Comparison of ENCODE assay signal across 20 mouse cellular contexts in the genomic region with DNA sequence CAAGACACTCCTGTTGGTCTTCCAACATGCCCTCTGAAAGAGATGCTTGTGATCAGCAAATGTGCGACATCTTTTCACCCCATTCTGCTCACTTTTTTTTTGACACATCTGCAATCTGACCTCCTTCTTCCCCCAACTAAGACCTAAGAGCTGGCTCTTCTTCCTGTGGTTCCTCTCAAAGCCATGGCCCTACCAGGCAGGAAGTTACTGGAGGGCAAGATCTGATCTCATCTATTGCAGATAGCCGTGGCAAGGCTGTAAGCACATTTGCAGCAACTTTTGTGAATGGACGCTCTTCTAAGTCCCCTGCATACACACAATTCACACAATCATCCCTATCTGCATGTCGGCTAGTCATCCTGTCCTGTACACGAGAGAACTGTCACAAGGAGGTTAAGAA.
"Had no signal": no experiment of that assay in that cellular context is flagged by ENCODE, and none has a peak within 500 bp of the region (broad histone marks: within the 10 kb centered on the region; RNA-seq: fewer than 3 reads in every experiment).

No protein-coding gene starts in this region.

- H3K4me3 ChIP-seq: kidney, embryonic 15.5 days; limb, embryonic 12.5 days; limb, embryonic 15.5 days; midbrain, embryonic 15.5 days; neural tube, embryonic 13.5 days had no signal

- H3K27me3 ChIP-seq: kidney, embryonic 15.5 days; limb, embryonic 12.5 days; limb, embryonic 15.5 days; midbrain, embryonic 15.5 days; neural tube, embryonic 13.5 days had no signal

- H3K27ac ChIP-seq: kidney, embryonic 15.5 days; limb, embryonic 12.5 days; limb, embryonic 15.5 days; liver, embryonic 14.5 days; midbrain, embryonic 15.5 days; neural tube, embryonic 13.5 days; stomach, postnatal 0 days had no signal

- ATAC-seq: liver, postnatal 0 days; lung, postnatal 0 days; midbrain, embryonic 15.5 days had no signal

- H3K4me2 ChIP-seq: kidney, embryonic 15.5 days; limb, embryonic 12.5 days; limb, embryonic 15.5 days; liver, embryonic 11.5 days; lung, embryonic 14.5 days; midbrain, embryonic 11.5 days; midbrain, embryonic 15.5 days; neural tube, embryonic 13.5 days had no signal

- DNase-seq: kidney, adult 8-10 months; kidney, postnatal 14 days; kidney, postnatal 4 days; left cerebral cortex, postnatal 4 days; liver, postnatal 0 days; lung, embryonic 14.5 days; retina, postnatal 1 day; right cerebral cortex, postnatal 25 days; spleen, adult 18-20 months; thymus, postnatal 4 days had no signal

- H3K9ac ChIP-seq: kidney, embryonic 15.5 days; limb, embryonic 12.5 days; limb, embryonic 15.5 days; liver, embryonic 14.5 days; liver, postnatal 0 days; lung, embryonic 14.5 days; midbrain, embryonic 15.5 days; neural tube, embryonic 13.5 days had no signal

- H3K36me3 ChIP-seq: kidney, embryonic 15.5 days; limb, embryonic 12.5 days; limb, embryonic 15.5 days; midbrain, embryonic 15.5 days; neural tube, embryonic 13.5 days had no signal

- H3K4me1 ChIP-seq: kidney, embryonic 15.5 days; limb, embryonic 12.5 days; limb, embryonic 15.5 days; midbrain, embryonic 15.5 days; neural tube, embryonic 13.5 days had no signal

- H3K9me3 ChIP-seq: kidney, embryonic 15.5 days; limb, embryonic 12.5 days; limb, embryonic 15.5 days; midbrain, embryonic 15.5 days; neural tube, embryonic 13.5 days had no signal
